Mouse (Mus musculus): ENCODE data around the gene Borcs5. TPM values are rescaled to one million over a fixed set of nuclear protein-coding genes. Genes with fewer than 3 reads are reported as not detected.

Borcs5 gene
- polyA plus RNA-seq, 1 experiment = 7.1 TPM

DNA sequence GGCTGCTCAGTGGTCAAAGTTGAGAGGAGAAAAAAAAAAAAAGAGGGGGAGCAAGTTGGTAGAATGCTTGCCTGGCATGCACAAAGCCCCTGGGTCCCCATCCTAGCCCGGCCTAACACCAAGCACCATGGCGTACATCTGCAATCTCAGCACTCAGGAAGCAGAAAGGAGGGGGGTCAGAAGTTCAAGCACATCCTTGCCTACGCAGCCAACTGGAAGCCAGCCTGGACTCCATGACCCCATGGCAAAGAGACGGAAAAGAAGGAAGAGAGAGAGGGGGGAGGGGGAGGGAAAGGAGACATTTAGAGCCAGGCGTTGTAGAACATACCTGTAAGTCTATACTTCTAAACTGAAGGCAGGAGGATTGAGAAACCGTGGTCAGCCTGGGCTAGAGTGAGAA is 32.8 kb upstream of the Borcs5 start:
- no peak overlapping the region; the same call in 1 of the 2 replicates for H3K27ac ChIP-seq (ENCODE audit: insufficient read depth, low read length)
- H3K4me3 ChIP-seq (ENCODE audit: insufficient read depth, low read length) = no peak overlapping the region
- H3K4me1 ChIP-seq (ENCODE audit: control insufficient read depth, insufficient read depth, low read length) = peaks cover 5% of the 10 kb centered on the region
- TF ChIP-seq CTCF (IDR thresholded peaks at IDR 0.05; ENCODE audit: borderline replicate concordance, insufficient read depth, low read length) (no peak), POLR2A (IDR thresholded peaks at IDR 0.05; ENCODE audit: low read depth, low read length) (no peak)

GRCm38 (mm10) chr6:134606949-134607746 is 32.2 kb upstream of the Borcs5 start:
- H3K4me1 ChIP-seq (ENCODE audit: control insufficient read depth, insufficient read depth, low read length) = no peaks in the 10 kb centered on the region

DNA sequence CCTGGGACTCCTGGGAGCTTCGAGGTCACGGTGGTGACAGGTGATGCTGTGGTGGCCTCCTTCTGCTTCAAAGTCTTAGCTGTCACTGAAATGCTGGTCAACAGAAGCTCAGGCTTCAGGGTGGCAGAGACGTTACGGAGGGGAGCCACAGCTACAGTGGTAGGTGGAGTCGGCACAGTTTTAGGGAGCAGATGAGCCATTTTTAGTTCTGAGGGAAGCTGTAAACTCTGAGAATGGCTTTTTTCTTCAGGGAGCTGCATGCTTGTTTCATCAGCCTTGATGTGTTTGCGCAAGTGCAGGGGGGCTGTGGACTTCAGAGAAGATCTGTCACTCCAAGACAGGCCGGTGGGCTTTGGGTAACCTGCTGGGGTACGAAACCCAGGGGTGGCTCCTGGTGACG is 28.9 kb upstream of the Borcs5 start:
- no peaks in the 10 kb centered on the region for H3K4me1 ChIP-seq (ENCODE audit: control insufficient read depth, insufficient read depth, low read length)
- H3K4me3 ChIP-seq (ENCODE audit: insufficient read depth, low read length) = no peak overlapping the region
- TF ChIP-seq CTCF (IDR thresholded peaks at IDR 0.05; ENCODE audit: borderline replicate concordance, insufficient read depth, low read length) (no peak), POLR2A (IDR thresholded peaks at IDR 0.05; ENCODE audit: low read depth, low read length) (no peak)
- H3K27ac ChIP-seq (ENCODE audit: insufficient read depth, low read length) = no peak overlapping the region

More at GRCm38 (mm10) chr6:134606949-134607746, 32.2 kb upstream of the Borcs5 start:
- TF ChIP-seq CTCF (IDR thresholded peaks at IDR 0.05; ENCODE audit: borderline replicate concordance, insufficient read depth, low read length) = 0 out of 2 replicates have a peak, but pooled peaks have one; percentile 29
- no peak for TF ChIP-seq POLR2A (IDR thresholded peaks at IDR 0.05; ENCODE audit: low read depth, low read length)
- Histone ChIP-seq H3K27ac (ENCODE audit: insufficient read depth, low read length) (no peak overlapping the region; the same call in 1 of the 2 replicates), H3K4me3 (ENCODE audit: insufficient read depth, low read length) (no peak overlapping the region)

- no peaks in the 10 kb centered on the region for H3K4me1 ChIP-seq (ENCODE audit: control insufficient read depth, insufficient read depth, low read length)
- no peak overlapping the region for H3K27ac ChIP-seq (ENCODE audit: insufficient read depth, low read length)
- H3K4me3 ChIP-seq (ENCODE audit: insufficient read depth, low read length) = no peak overlapping the region
- no peak for TF ChIP-seq POLR2A (IDR thresholded peaks at IDR 0.05; ENCODE audit: low read depth, low read length)
- no peak for TF ChIP-seq CTCF (IDR thresholded peaks at IDR 0.05; ENCODE audit: borderline replicate concordance, insufficient read depth, low read length)
These were observed 27.4 kb upstream of the Borcs5 start for GRCm38 (mm10) chr6:134611896-134612295.

GRCm38 (mm10) chr6:134614322-134614721 is 25.0 kb upstream of the Borcs5 start:
- H3K4me3 ChIP-seq (ENCODE audit: insufficient read depth, low read length) = no peak overlapping the region
- H3K27ac ChIP-seq (ENCODE audit: insufficient read depth, low read length) = 0 out of 2 replicates have a peak overlapping the region, but pooled peaks have one; percentile 3
- no peaks in the 10 kb centered on the region for H3K4me1 ChIP-seq (ENCODE audit: control insufficient read depth, insufficient read depth, low read length)
- TF ChIP-seq CTCF (IDR thresholded peaks at IDR 0.05; ENCODE audit: borderline replicate concordance, insufficient read depth, low read length) (no peak), POLR2A (IDR thresholded peaks at IDR 0.05; ENCODE audit: low read depth, low read length) (no peak)

DNA sequence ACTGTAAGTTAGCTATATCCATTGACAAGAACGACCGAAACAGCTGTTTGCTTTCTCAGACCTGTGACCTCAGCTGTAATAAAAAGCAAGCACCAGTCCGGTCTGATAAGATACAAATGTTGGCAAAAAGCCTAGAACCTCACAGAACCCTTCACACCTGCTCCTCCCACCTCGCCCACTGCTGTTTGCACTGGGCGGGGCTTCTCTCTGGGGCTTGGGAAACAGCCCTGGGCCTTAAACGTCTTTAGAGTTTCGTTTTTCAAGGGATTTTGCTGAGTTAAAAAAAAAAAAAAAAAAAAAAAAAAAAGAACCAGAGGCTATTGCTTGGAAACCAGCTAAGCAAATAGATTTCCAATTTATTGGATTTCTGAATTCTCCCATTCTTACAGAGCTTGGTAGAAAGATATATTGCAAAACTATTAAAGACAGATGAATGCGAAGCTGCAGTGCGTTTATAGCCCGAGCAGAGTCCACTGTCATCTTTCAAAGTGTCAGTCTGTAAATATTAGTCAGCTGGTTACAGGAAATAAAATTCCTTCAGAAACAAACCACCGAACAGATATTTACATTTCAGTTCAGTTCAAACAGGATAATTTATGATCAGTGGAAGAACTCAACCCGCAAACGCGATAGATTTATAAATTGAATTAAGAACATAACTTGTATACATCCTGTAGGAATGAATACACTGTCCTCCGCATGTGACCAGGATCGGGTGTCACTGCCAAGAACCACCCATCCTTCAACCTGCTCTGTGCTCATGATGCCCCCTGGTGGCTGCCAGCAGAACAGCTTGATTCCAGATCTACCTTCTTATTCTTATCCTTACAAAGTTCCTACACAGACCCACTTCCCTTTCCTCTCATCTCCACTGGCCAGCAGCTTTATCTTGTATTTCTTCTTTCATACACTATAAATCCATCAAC is 24.3 kb upstream of the Borcs5 start:
- Histone ChIP-seq H3K4me3 (ENCODE audit: insufficient read depth, low read length) (0 out of 2 replicates have a peak overlapping the region, but pooled peaks have one; percentile 9), H3K4me1 (ENCODE audit: control insufficient read depth, insufficient read depth, low read length) (no peaks in the 10 kb centered on the region), H3K27ac (ENCODE audit: insufficient read depth, low read length) (0 out of 2 replicates have a peak overlapping the region, but pooled peaks have one; percentile 3)
- TF ChIP-seq POLR2A (IDR thresholded peaks at IDR 0.05; ENCODE audit: low read depth, low read length) (no peak), CTCF (IDR thresholded peaks at IDR 0.05; ENCODE audit: borderline replicate concordance, insufficient read depth, low read length) (peak; percentile 95)

DNA sequence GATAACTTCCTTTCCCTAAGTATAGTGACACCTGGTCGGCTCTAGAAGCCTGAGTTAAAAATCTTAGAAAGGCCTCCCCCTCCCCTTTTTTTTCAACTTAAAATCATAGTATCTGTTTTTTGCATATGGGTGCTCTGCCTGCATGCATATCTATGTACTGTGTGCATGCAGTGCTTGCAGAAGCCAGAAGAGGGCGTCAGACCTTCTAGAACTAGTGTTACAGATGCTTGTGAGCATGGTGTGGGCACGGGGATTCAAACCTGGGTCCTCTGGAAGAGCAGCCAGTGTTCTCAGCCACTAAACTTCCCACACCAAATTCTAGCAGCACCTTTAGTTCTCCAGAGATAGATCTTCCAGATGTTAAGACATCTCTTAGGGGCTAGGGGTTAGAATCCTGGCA is 21.7 kb upstream of the Borcs5 start:
- no peak overlapping the region for H3K27ac ChIP-seq (ENCODE audit: insufficient read depth, low read length)
- 0 out of 2 replicates have a peak, but pooled peaks cover 7% of the 10 kb centered on the region for H3K4me1 ChIP-seq (ENCODE audit: control insufficient read depth, insufficient read depth, low read length)
- no peak for TF ChIP-seq POLR2A (IDR thresholded peaks at IDR 0.05; ENCODE audit: low read depth, low read length)
- TF ChIP-seq CTCF (IDR thresholded peaks at IDR 0.05; ENCODE audit: borderline replicate concordance, insufficient read depth, low read length) = no peak
- H3K4me3 ChIP-seq (ENCODE audit: insufficient read depth, low read length) = no peak overlapping the region

- TF ChIP-seq POLR2A (IDR thresholded peaks at IDR 0.05; ENCODE audit: low read depth, low read length) (no peak), CTCF (IDR thresholded peaks at IDR 0.05; ENCODE audit: borderline replicate concordance, insufficient read depth, low read length) (no peak)
- H3K4me3 ChIP-seq (ENCODE audit: insufficient read depth, low read length) = no peak overlapping the region
These were observed 19.2 kb upstream of the Borcs5 start for GRCm38 (mm10) chr6:134620129-134620528.

DNA sequence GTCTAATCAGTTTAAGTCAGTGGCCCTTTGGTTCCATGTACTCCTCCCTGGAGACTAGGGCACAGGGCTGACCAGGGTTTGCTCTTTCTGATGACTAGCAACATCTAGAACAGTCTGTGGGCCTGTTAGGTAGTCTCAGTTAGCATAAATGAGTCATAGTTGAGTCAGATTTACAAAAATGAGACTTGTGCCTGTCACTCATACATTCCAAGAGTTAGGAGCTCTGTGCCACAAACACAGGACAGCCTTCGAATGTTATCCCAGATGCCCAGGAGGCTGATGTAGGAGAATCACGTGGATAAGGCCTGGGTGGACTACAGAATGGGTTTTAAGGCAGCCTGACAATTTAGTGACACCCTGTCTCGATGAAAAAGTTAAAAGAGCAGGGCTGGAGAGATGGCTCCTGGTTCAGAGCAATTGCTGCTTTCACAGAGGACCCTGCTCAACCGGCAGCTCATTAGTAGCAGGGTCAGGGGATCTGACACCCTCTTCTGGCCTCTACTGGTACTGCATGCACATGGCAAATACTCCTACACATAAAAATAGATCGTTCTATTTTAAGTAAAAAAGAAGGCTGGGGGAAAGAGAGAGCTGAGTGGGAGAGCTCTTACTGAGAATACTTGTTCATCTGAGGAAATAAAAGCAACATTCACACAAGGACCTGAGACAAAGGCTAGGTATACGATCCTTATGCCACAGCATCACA is 18.3 kb upstream of the Borcs5 start:
- TF ChIP-seq CTCF (IDR thresholded peaks at IDR 0.05; ENCODE audit: borderline replicate concordance, insufficient read depth, low read length) (peak; percentile 28; the same call in 1 of the 2 replicates), POLR2A (IDR thresholded peaks at IDR 0.05; ENCODE audit: low read depth, low read length) (no peak)
- Histone ChIP-seq H3K4me3 (ENCODE audit: insufficient read depth, low read length) (no peak overlapping the region), H3K4me1 (ENCODE audit: control insufficient read depth, insufficient read depth, low read length) (0 out of 2 replicates have a peak, but pooled peaks cover 7% of the 10 kb centered on the region), H3K27ac (ENCODE audit: insufficient read depth, low read length) (no peak overlapping the region)

More at GRCm38 (mm10) chr6:134620129-134620528, 19.2 kb upstream of the Borcs5 start:
- Histone ChIP-seq H3K27ac (ENCODE audit: insufficient read depth, low read length) (no peak overlapping the region), H3K4me1 (ENCODE audit: control insufficient read depth, insufficient read depth, low read length) (0 out of 2 replicates have a peak, but pooled peaks cover 7% of the 10 kb centered on the region)
